Mouse (Mus musculus) CH12.LX (cell line): ENCODE measurements around the gene Kif6.

ENCODE experiments used
- CTCF ChIP-seq, 2 experiments: IDR thresholded peaks in 1 of 2; conservative IDR thresholded peaks in 1 of 2; 2 replicates each; pipeline ENCODE4 v1.5.1; 2011 to 2012; ENCODE audit warnings: low read depth in 2 of 2, low read length in 2 of 2, improper control_type of control experiment in 1 of 2, inconsistent platforms in 1 of 2, mild to moderate bottlenecking in 1 of 2, moderate library complexity in 1 of 2
- EP300 ChIP-seq: IDR thresholded peaks from 2 replicates; pipeline ENCODE4 v1.6.1; 2011; ENCODE audit warnings: low read length, improper control_type of control experiment
- HCFC1 ChIP-seq: IDR thresholded peaks from 2 replicates; pipeline ENCODE4 v1.6.1; 2012; ENCODE audit warnings: low read depth, mild to moderate bottlenecking, inconsistent platforms, low read length, improper control_type of control experiment
- KAT2A ChIP-seq: IDR thresholded peaks from 2 replicates; pipeline ENCODE4 v1.6.1; 2012; ENCODE audit warnings: low read length, improper control_type of control experiment, inconsistent platforms; ENCODE audit not compliant: insufficient replicate concordance
- MAX ChIP-seq: IDR thresholded peaks from 2 replicates; pipeline ENCODE4 v1.6.1; 2011; ENCODE audit warnings: low read length, improper control_type of control experiment
- MAZ ChIP-seq: IDR thresholded peaks from 2 replicates; pipeline ENCODE4 v1.6.1; 2012; ENCODE audit warnings: low read depth, mild to moderate bottlenecking, inconsistent platforms, low read length, improper control_type of control experiment, moderate library complexity
- RAD21 ChIP-seq: IDR thresholded peaks from 2 replicates; pipeline ENCODE4 v1.6.1; 2011; ENCODE audit warnings: low read depth, mild to moderate bottlenecking, low read length, improper control_type of control experiment, moderate library complexity
- USF2 ChIP-seq: conservative IDR thresholded peaks from 2 replicates; pipeline ENCODE4 v1.6.1; 2011; ENCODE audit warnings: low read depth, low read length, improper control_type of control experiment
- ZMIZ1 ChIP-seq: IDR thresholded peaks from 2 replicates; pipeline ENCODE4 v1.6.1; 2012; ENCODE audit warnings: low read depth, mild to moderate bottlenecking, inconsistent platforms, low read length, improper control_type of control experiment

- TF ChIP-seq ZMIZ1 = no peak
- TF ChIP-seq KAT2A = no peak
- no peak for TF ChIP-seq EP300
- TF ChIP-seq MAX = no peak
- no peak for TF ChIP-seq CTCF (conservative IDR thresholded peaks at IDR 0.05 in 1 of 2, IDR thresholded peaks at IDR 0.05 in 1 of 2; ENCODE audit: low read depth in 2 of 2, low read length in 2 of 2)
- no peak for TF ChIP-seq HCFC1
- no peak for TF ChIP-seq USF2
- no peak for TF ChIP-seq MAZ
- TF ChIP-seq RAD21 = no peak
These were observed 37.6 kb upstream of the Kif6 start for GRCm38 (mm10) chr17:49577321-49577720.
